Mouse (Mus musculus) CH12.LX (cell line): ENCODE results near the gene Elk3. TPM values are rescaled to one million over a fixed set of nuclear protein-coding genes. Genes with fewer than 3 reads are reported as not detected.

Experiments
- DNase-seq: peaks from one replicate; pipeline ENCODE4 v3.0.0-alpha.2; 2013; ENCODE audit errors: extremely low read depth
- H3K27ac ChIP-seq: 2 replicates; pipeline ENCODE4 v1.5.1; 2012; ENCODE audit warnings: low read depth, mild to moderate bottlenecking, control low read depth, moderate library complexity; ENCODE audit not compliant: insufficient read depth
- H3K27me3 ChIP-seq: replicated peaks from 2 replicates; pipeline ENCODE3; 2012; ENCODE audit warnings: inconsistent platforms
- H3K36me3 ChIP-seq, 2 experiments: replicated peaks in 1 of 2; 2 replicates each; pipeline versions ENCODE3 to v1.6.1; 2012; ENCODE audit warnings: inconsistent platforms in 1 of 2, low read length in 1 of 2, mild to moderate bottlenecking in 1 of 2, mixed read lengths in 1 of 2, moderate library complexity in 1 of 2; ENCODE audit not compliant: control insufficient read depth in 1 of 2, insufficient read depth in 1 of 2
- H3K4me1 ChIP-seq, 2 experiments: 2 replicates each; pipeline ENCODE4 v1.6.1; 2012; ENCODE audit warnings: inconsistent platforms in 1 of 2, moderate library complexity in 1 of 2; ENCODE audit not compliant: insufficient read depth in 2 of 2, control insufficient read depth in 1 of 2
- H3K4me2 ChIP-seq: 2 replicates; pipeline ENCODE4 v1.6.1; 2012; ENCODE audit warnings: low read depth, mild to moderate bottlenecking, control low read depth; ENCODE audit not compliant: poor library complexity, insufficient read depth, severe bottlenecking
- H3K4me3 ChIP-seq, 3 experiments: fragments of 150-350 bp in 1 of 3; sonication (generic) in 1 of 3; replicated peaks in 1 of 3; 2 replicates each; pipeline versions ENCODE3 to v1.5.1; 2011 to 2012; ENCODE audit warnings: low read depth in 2 of 3, low read length in 2 of 3, mild to moderate bottlenecking in 2 of 3, moderate library complexity in 2 of 3, control low read depth in 1 of 3, improper control_type of control experiment in 1 of 3, inconsistent platforms in 1 of 3, mixed read lengths in 1 of 3; ENCODE audit not compliant: poor library complexity in 1 of 3
- H3K79me2 ChIP-seq: replicated peaks from 2 replicates; pipeline ENCODE4 v1.6.1; 2012; ENCODE audit warnings: mild to moderate bottlenecking, moderate library complexity; ENCODE audit not compliant: control insufficient read depth, poor library complexity, insufficient read depth, severe bottlenecking; ENCODE audit errors: extremely low read depth
- H3K9ac ChIP-seq: 2 replicates; pipeline ENCODE4 v1.6.1; 2012; ENCODE audit warnings: low read depth, mild to moderate bottlenecking, control low read depth, moderate library complexity; ENCODE audit not compliant: insufficient read depth
- H3K9me3 ChIP-seq: replicated peaks from 2 replicates; pipeline ENCODE3; 2012; ENCODE audit warnings: low read length, inconsistent platforms, mixed read lengths
- BHLHE40 ChIP-seq: IDR thresholded peaks from 2 replicates; pipeline ENCODE4 v1.6.1; 2011; ENCODE audit warnings: mild to moderate bottlenecking, low read depth, low read length, improper control_type of control experiment
- CHD1 ChIP-seq: IDR thresholded peaks from 2 replicates; pipeline ENCODE4 v1.6.1; 2012; ENCODE audit warnings: low read depth, low read length, improper control_type of control experiment, inconsistent platforms
- CHD2 ChIP-seq: IDR thresholded peaks from 2 replicates; pipeline ENCODE4 v1.6.1; 2011; ENCODE audit warnings: low read length, improper control_type of control experiment
- ELF1 ChIP-seq: IDR thresholded peaks from 2 replicates; pipeline ENCODE4 v1.6.1; 2014; ENCODE audit warnings: low read depth, mild to moderate bottlenecking, inconsistent platforms, low read length, improper control_type of control experiment
- EP300 ChIP-seq: IDR thresholded peaks from 2 replicates; pipeline ENCODE4 v1.6.1; 2011; ENCODE audit warnings: low read length, improper control_type of control experiment
- ETS1 ChIP-seq: conservative IDR thresholded peaks from 2 replicates; pipeline ENCODE4 v1.6.1; 2012; ENCODE audit warnings: low read depth, mild to moderate bottlenecking, inconsistent platforms, low read length, improper control_type of control experiment, moderate library complexity
- GABPA ChIP-seq: IDR thresholded peaks from 2 replicates; pipeline ENCODE4 v1.6.1; 2012; ENCODE audit warnings: low read depth, low read length, improper control_type of control experiment, inconsistent platforms; ENCODE audit not compliant: insufficient replicate concordance
- HCFC1 ChIP-seq: IDR thresholded peaks from 2 replicates; pipeline ENCODE4 v1.6.1; 2012; ENCODE audit warnings: low read depth, mild to moderate bottlenecking, inconsistent platforms, low read length, improper control_type of control experiment
- JUN ChIP-seq: IDR thresholded peaks from 2 replicates; pipeline ENCODE4 v1.6.1; 2011; ENCODE audit warnings: low read depth, mild to moderate bottlenecking, low read length, improper control_type of control experiment, moderate library complexity; ENCODE audit not compliant: insufficient read depth
- KAT2A ChIP-seq: IDR thresholded peaks from 2 replicates; pipeline ENCODE4 v1.6.1; 2012; ENCODE audit warnings: low read length, improper control_type of control experiment, inconsistent platforms; ENCODE audit not compliant: insufficient replicate concordance
- MAFK ChIP-seq: IDR thresholded peaks from 2 replicates; pipeline ENCODE4 v1.6.1; 2011; ENCODE audit warnings: low read length, improper control_type of control experiment; ENCODE audit not compliant: insufficient replicate concordance
- MAZ ChIP-seq: IDR thresholded peaks from 2 replicates; pipeline ENCODE4 v1.6.1; 2012; ENCODE audit warnings: low read depth, mild to moderate bottlenecking, inconsistent platforms, low read length, improper control_type of control experiment, moderate library complexity
- MYC ChIP-seq: IDR thresholded peaks from 2 replicates; pipeline ENCODE4 v1.6.1; 2011; ENCODE audit warnings: low read depth, mild to moderate bottlenecking, improper control_type of control experiment, low read length
- NELFE ChIP-seq: IDR thresholded peaks from 2 replicates; pipeline ENCODE4 v1.6.1; 2011; ENCODE audit warnings: low read depth, low read length, improper control_type of control experiment
- POLR2A ChIP-seq: IDR thresholded peaks from 2 replicates; pipeline ENCODE4 v1.6.1; 2011; ENCODE audit warnings: low read depth, mild to moderate bottlenecking, improper control_type of control experiment, low read length
- RAD21 ChIP-seq: IDR thresholded peaks from 2 replicates; pipeline ENCODE4 v1.6.1; 2011; ENCODE audit warnings: low read depth, mild to moderate bottlenecking, low read length, improper control_type of control experiment, moderate library complexity
- RCOR1 ChIP-seq: conservative IDR thresholded peaks from 2 replicates; pipeline ENCODE4 v1.6.1; 2012; ENCODE audit warnings: low read depth, mild to moderate bottlenecking, inconsistent platforms, low read length, improper control_type of control experiment
- SIN3A ChIP-seq: IDR thresholded peaks from 2 replicates; pipeline ENCODE4 v1.6.1; 2012; ENCODE audit warnings: low read length, improper control_type of control experiment, inconsistent platforms
- SMC3 ChIP-seq: IDR thresholded peaks from 2 replicates; pipeline ENCODE4 v1.6.1; 2011; ENCODE audit warnings: low read depth, low read length, improper control_type of control experiment
- TBP ChIP-seq: conservative IDR thresholded peaks from 2 replicates; pipeline ENCODE4 v1.6.1; 2011; ENCODE audit warnings: low read depth, low read length, improper control_type of control experiment
- TCF12 ChIP-seq: IDR thresholded peaks from 2 replicates; pipeline ENCODE4 v1.6.1; 2014; ENCODE audit warnings: low read depth, mild to moderate bottlenecking, inconsistent platforms, low read length, improper control_type of control experiment
- USF1 ChIP-seq: IDR thresholded peaks from 2 replicates; pipeline ENCODE4 v1.6.1; 2014; ENCODE audit warnings: low read depth, mild to moderate bottlenecking, inconsistent platforms, low read length, improper control_type of control experiment
- USF2 ChIP-seq: conservative IDR thresholded peaks from 2 replicates; pipeline ENCODE4 v1.6.1; 2011; ENCODE audit warnings: low read depth, low read length, improper control_type of control experiment
- ZC3H11A ChIP-seq: IDR thresholded peaks from 2 replicates; pipeline ENCODE4 v1.6.1; 2012; ENCODE audit warnings: low read depth, mild to moderate bottlenecking, inconsistent platforms, low read length, improper control_type of control experiment
- ZMIZ1 ChIP-seq: IDR thresholded peaks from 2 replicates; pipeline ENCODE4 v1.6.1; 2012; ENCODE audit warnings: low read depth, mild to moderate bottlenecking, inconsistent platforms, low read length, improper control_type of control experiment
- dilution Hi-C: fragments of 300-500 bp; cut with MboI; formaldehyde crosslinking; loops from 2 replicates; pipeline ENCODE4 v1.14.3; 2020; ENCODE audit warnings: low sequenced_read_pairs; ENCODE audit not compliant: extremely low pct_unique_long_range_greater_than_20kb, extremely low pct_ligation_motif_present
- in situ Hi-C: fragments of 300-500 bp; cut with MboI; formaldehyde crosslinking; loops from 3 replicates; pipeline ENCODE4 v1.14.3; 2019; ENCODE audit warnings: low sequenced_read_pairs, low pct_ligation_motif_present, low pct_unique_long_range_greater_than_20kb, mixed read lengths
- polyA plus RNA-seq: library from polyadenylated mRNA; unstranded; fragments of >175 nt; gene quantifications from 2 replicates; pipeline ENCODE4 v1.2.1, GENCODE M21; 2012; ENCODE audit warnings: low read depth; ENCODE audit not compliant: insufficient read length
- total RNA-seq, 2 experiments: library from RNA; depleted of rRNA; stranded (reverse); fragments of 300-350 nt in 1 of 2; fragments of >200 nt in 1 of 2; gene quantifications; 2 replicates each; pipeline ENCODE4 v1.2.3; 2012 to 2014

Gene Elk3
- total and polyA plus RNA-seq, 3 experiments, result 20.1 to 37.0 (median 25.8) TPM

DNA sequence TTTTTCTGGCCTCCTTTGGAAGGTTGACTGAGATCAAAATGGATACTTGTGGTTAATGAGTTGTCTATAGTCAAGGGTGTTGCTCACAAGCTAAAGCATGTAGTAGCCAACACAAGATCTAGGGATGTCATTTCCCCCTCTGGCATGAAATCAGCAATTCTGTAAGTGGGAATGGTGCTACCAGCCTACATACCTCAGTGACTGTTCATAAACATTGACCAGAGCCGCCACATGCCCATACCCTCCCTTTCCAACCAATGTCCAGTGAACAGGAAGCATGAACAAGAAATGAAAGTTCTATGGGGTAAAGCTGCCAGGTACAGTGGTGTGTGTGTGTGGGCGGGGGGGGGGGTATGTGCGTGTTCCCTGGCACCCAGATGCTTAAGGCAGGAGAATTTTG lies 32.1 kb upstream of the Elk3 start:
- DNase-seq, result no peak
- H3K9ac ChIP-seq, result 0 out of 2 replicates have a peak overlapping the region, but pooled peaks have one; percentile 2
- H3K4me1 ChIP-seq, result peaks cover 54 to 68% of the 10 kb centered on the region in 2 experiments
- no peaks in the 10 kb centered on the region for H3K36me3 ChIP-seq
- in situ Hi-C loops, result no loop called here
- H3K4me3 ChIP-seq, result no peak overlapping the region
- H3K27ac ChIP-seq, result peak overlapping the region; percentile 99
- H3K9me3 ChIP-seq, result no peaks in the 10 kb centered on the region
- no peaks in the 10 kb centered on the region for H3K27me3 ChIP-seq
- peaks cover 4% of the 10 kb centered on the region; the same call in 1 of the 2 replicates for H3K79me2 ChIP-seq
- H3K4me2 ChIP-seq, result no peak overlapping the region
- dilution Hi-C loops, result no loop called here
- TF ChIP-seq USF1 (no peak), POLR2A (no peak), JUN (no peak), SMC3 (no peak), MAZ (no peak), ZC3H11A (no peak), MAFK (no peak), KAT2A (no peak), CHD1 (no peak), CHD2 (no peak), RCOR1 (no peak), ETS1 (no peak), ZMIZ1 (no peak), RAD21 (no peak), TCF12 (no peak), HCFC1 (no peak), MYC (no peak)
- TF ChIP-seq, all 38 proteins: peak for 0

DNA sequence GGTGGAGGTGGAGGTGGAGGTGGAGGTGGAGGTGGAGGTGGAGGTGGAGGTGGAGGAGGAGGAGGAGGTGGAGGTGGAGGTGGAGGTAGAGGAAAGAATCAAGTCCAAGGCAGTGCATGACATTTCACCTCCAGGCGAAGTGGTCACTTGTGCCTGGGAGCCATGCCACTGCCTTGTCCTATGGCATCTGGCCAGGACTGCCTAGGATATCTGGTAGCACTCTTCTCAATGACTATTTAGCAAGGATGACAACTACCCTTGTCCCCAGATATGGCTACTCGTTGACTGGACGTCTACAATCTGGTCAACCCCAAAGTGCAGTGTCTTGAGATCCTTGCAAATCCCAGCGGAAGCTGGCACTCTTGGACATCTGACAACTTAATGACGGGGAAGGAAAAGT lies 27.6 kb upstream of the Elk3 start:
- no peak overlapping the region for H3K4me3 ChIP-seq
- peaks cover 12% of the 10 kb centered on the region; the same call in 1 of the 2 replicates for H3K79me2 ChIP-seq
- H3K9ac ChIP-seq, result no peak overlapping the region
- no peaks in the 10 kb centered on the region for H3K9me3 ChIP-seq
- DNase-seq, result no peak
- in situ Hi-C loops (no loop called here), dilution Hi-C loops (no loop called here)
- H3K27me3 ChIP-seq, result no peaks in the 10 kb centered on the region
- H3K4me1 ChIP-seq, result peaks cover 45 to 66% of the 10 kb centered on the region in 2 experiments
- no peak overlapping the region for H3K27ac ChIP-seq
- H3K36me3 ChIP-seq, result no peaks in the 10 kb centered on the region
- no peak for TF ChIP-seq CHD2
- TF ChIP-seq USF2, result no peak
- no peak for TF ChIP-seq ZMIZ1
- no peak for TF ChIP-seq ELF1
- no peak for TF ChIP-seq RCOR1
- TF ChIP-seq SIN3A, result no peak
- no peak for TF ChIP-seq BHLHE40
- no peak for TF ChIP-seq HCFC1
- no peak for TF ChIP-seq ZC3H11A
- TF ChIP-seq TCF12, result no peak
- TF ChIP-seq KAT2A, result no peak
- TF ChIP-seq USF1, result no peak
- no peak for TF ChIP-seq TBP
- TF ChIP-seq MAFK, result no peak
- no peak for TF ChIP-seq MAZ
- TF ChIP-seq GABPA, result no peak
- TF ChIP-seq NELFE, result no peak
- TF ChIP-seq JUN, result no peak
- TF ChIP-seq EP300, result no peak
- TF ChIP-seq, all 38 proteins: peak for 0
- no peak overlapping the region for H3K4me2 ChIP-seq
